Mouse (Mus musculus) hindbrain, embryonic 12.5 days (tissue): ENCODE measurements around the gene Vmn2r101. TPM values are rescaled to one million over a fixed set of nuclear protein-coding genes. Genes with fewer than 3 reads are reported as not detected.

Source experiments
- ATAC-seq: fragments of 200-750 bp; cut with Nextera tagmentation; 2 replicates; pipeline ENCODE4 v1.8.0; 2017; ENCODE audit warnings: moderate TSS enrichment; ENCODE audit not compliant: low FRiP score
- H3K27ac ChIP-seq: fragments of 300-500 bp; sonication (generic); 2 replicates; pipeline ENCODE4 v1.5.1; 2016; ENCODE audit warnings: mild to moderate bottlenecking
- H3K27me3 ChIP-seq: fragments of 300-500 bp; sonication (generic); 2 replicates; pipeline ENCODE4 v1.6.1; 2016; ENCODE audit warnings: mild to moderate bottlenecking
- H3K36me3 ChIP-seq: fragments of 300-500 bp; sonication (generic); 2 replicates; pipeline ENCODE4 v1.6.1; 2016; ENCODE audit warnings: mild to moderate bottlenecking
- H3K4me1 ChIP-seq: fragments of 300-500 bp; sonication (generic); 2 replicates; pipeline ENCODE4 v1.6.1; 2016
- H3K4me2 ChIP-seq: fragments of 300-500 bp; sonication (generic); replicated peaks from 2 replicates; pipeline ENCODE4 v1.6.1; 2016; ENCODE audit warnings: mild to moderate bottlenecking
- H3K4me3 ChIP-seq: fragments of 300-500 bp; sonication (generic); 2 replicates; pipeline ENCODE4 v1.5.1; 2016; ENCODE audit warnings: mild to moderate bottlenecking
- H3K9ac ChIP-seq: fragments of 300-500 bp; sonication (generic); 2 replicates; pipeline ENCODE4 v1.6.1; 2016; ENCODE audit warnings: mild to moderate bottlenecking, moderate library complexity
- H3K9me3 ChIP-seq: fragments of 300-500 bp; sonication (generic); replicated peaks from 2 replicates; pipeline ENCODE4 v1.6.1; 2016; ENCODE audit warnings: mild to moderate bottlenecking
- WGBS: fragments of 180-500 bp; shearing (Covaris S2); methylation state at CpG from one replicate; pipeline ENCODE4 v1.1.7; 2016; 5-methylcytosine and 5-hydroxymethylcytosine counted together
- polyA plus RNA-seq: library from polyadenylated mRNA; unstranded; fragments of >200 nt; fragmentation: Nextera tagmentation; extraction: Ambion mirVana; gene quantifications from 2 replicates; pipeline ENCODE4 v1.2.1, GENCODE M21; 2016

The Vmn2r101 gene
- not detected in 2 replicates for polyA plus RNA-seq

DNA sequence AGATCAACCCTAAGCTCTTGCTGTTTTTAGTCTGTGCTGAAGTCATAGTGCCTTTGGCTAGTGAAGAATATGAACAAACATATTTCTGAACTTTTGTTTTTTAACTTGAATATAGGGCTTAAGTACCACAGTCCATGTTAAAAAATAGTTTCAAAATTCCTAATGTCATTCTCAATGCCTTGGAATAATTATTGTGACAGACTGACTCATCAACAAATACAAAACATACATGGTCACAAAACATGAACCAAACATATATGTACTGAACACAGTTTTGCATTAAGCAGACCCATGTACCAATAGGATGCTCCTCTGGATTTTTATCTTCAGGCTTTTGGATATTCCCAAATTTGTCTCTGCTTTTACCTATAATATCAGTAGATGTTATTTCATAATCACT is at the start of gene Vmn2r101:
Gene Vmn2r101 (plus strand): TSS at position 301 of the 400 bp plus-strand sequence.
- ATAC-seq = no peak
- H3K4me3 ChIP-seq = no peak within 1 kb of the TSS

DNA sequence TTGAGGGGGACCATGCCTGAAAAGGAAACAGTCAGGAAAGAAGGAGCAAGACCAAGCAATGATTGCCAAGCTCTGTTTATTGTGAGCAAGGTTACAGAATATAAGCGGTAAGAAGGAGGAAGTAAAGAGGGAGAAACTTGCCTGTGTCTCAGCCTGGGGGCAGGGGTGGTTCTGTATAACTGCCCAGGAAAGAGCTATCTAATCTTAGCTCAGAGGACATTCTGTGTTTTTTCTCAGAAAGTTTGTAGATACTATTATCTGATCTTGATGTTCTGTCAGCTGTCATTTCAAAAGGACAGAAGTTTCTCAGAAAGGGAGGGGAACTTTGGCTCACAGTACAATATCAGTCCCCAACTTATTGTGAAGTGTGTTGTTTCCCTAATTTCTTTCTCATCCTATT is 52.3 kb downstream of the Vmn2r101 start:
- no peaks in the 10 kb centered on the region for H3K27me3 ChIP-seq
- whole genome bisulfite sequencing = 100% methylated on average over 1 of the region's 1 CpGs
- no peak for ATAC-seq
- H3K27ac ChIP-seq = no peak overlapping the region
- no peaks in the 10 kb centered on the region for H3K36me3 ChIP-seq
- H3K9ac ChIP-seq = no peak overlapping the region
- peaks cover 43% of the 10 kb centered on the region for H3K9me3 ChIP-seq
- no peaks in the 10 kb centered on the region for H3K4me1 ChIP-seq
- H3K4me3 ChIP-seq = no peak overlapping the region
- H3K4me2 ChIP-seq = no peak overlapping the region

More for the DNA sequence above, at the start of gene Vmn2r101:
- H3K27me3 ChIP-seq = no peaks in the 10 kb centered on the region
- peaks cover 6% of the 10 kb centered on the region; the same call in 1 of the 2 replicates for H3K9me3 ChIP-seq
- H3K27ac ChIP-seq = no peak within 1 kb of the TSS
- no peak within 1 kb of the TSS for H3K4me2 ChIP-seq
- no peaks in the 10 kb centered on the region for H3K36me3 ChIP-seq
- no peaks in the 10 kb centered on the region for H3K4me1 ChIP-seq
- no peak within 1 kb of the TSS for H3K9ac ChIP-seq

DNA sequence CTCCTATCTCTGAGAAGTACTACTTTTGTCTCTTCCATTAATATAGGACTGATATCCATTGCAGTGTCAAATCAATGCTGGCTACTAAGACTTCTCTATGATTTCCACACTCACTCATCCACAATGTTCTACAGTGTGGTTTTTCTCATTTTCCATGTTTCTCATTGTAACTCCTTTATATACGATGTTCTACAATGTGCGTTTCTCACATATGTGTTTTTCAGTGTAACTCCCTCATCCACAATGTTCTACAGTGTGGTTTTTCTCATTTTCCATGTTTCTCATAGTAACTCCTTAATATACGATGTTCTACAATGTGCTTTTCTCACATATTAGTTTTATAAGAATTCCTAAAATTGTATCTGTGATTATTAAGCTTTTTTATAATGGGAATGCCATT is 81.4 kb downstream of the Vmn2r101 start:
- Histone ChIP-seq H3K4me2 (no peak overlapping the region), H3K36me3 (no peaks in the 10 kb centered on the region), H3K27me3 (no peaks in the 10 kb centered on the region), H3K27ac (no peak overlapping the region), H3K4me1 (no peaks in the 10 kb centered on the region), H3K9ac (no peak overlapping the region), H3K9me3 (no peaks in the 10 kb centered on the region), H3K4me3 (no peak overlapping the region)
- WGBS = 47% methylated on average over 3 of the region's 3 CpGs
- no peak for ATAC-seq

DNA sequence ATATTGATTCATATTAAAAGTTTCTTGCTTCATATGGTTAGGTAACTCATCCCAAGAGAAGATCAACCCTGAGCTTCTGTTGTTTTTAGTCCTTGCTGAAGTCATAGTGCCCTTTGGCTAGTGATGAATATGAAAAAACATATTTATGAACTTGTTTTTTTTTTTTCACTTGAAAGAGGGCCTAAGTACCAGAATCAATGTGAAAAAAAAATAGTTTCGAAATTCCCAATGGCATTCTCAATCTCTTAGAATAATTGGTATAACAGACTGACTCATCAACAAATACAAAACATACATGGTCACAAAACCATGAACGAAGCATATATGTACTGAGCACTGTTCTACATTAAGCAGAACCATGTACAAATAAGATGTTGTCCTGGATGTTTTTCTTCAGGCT is 83.0 kb downstream of the Vmn2r101 start, which contains the start of gene Vmn2r102:
Gene Vmn2r102 (plus strand): TSS at position 301 of the 400 bp plus-strand sequence.
- H3K27ac ChIP-seq = no peak within 1 kb of the TSS
- no peaks in the 10 kb centered on the region for H3K4me1 ChIP-seq
- 65% methylated on average over 2 of the region's 2 CpGs for WGBS
- H3K27me3 ChIP-seq = no peaks in the 10 kb centered on the region
- H3K4me3 ChIP-seq = no peak within 1 kb of the TSS
- no peaks in the 10 kb centered on the region for H3K9me3 ChIP-seq
- H3K9ac ChIP-seq = no peak within 1 kb of the TSS
- no peaks in the 10 kb centered on the region for H3K36me3 ChIP-seq
- H3K4me2 ChIP-seq = no peak within 1 kb of the TSS
- ATAC-seq = no peak

Other genes with a start within 250 kb of the Vmn2r101 start
- not detected in 2 replicates for gene Vmn2r99, start 215.3 kb upstream of the Vmn2r101 start, polyA plus RNA-seq
- gene Vmn2r100, start 72.5 kb upstream of the Vmn2r101 start, polyA plus RNA-seq = not detected in 2 replicates
- gene Vmn2r102, start 83.1 kb downstream of the Vmn2r101 start, polyA plus RNA-seq = not detected in 2 replicates
- not detected in 2 replicates for gene Vmn2r103, start 196.1 kb downstream of the Vmn2r101 start, polyA plus RNA-seq